Comparison of ENCODE assay signal across 9 mouse cellular contexts in genomic region chr1:111754263-111754857, GRCm38 (mm10).
A peak's percentile ranks its signal among the peaks of the same experiment; 100 is the strongest.
DNase-seq lines count a peak whose midpoint lies in the region; ATAC-seq lines count a peak whose summit lies in the region.
"Had no signal": no experiment of that assay in that cellular context is flagged by ENCODE, and none has a peak within 500 bp of the region (broad histone marks: within the 10 kb centered on the region; RNA-seq: fewer than 3 reads in every experiment).

No protein-coding gene starts in this region.

- WGBS in heart, embryonic 12.5 days: 11% methylated on average over 17 of the region's 20 CpGs
- 16% methylated on average over 17 of the region's 20 CpGs for WGBS in forebrain, embryonic 16.5 days
- WGBS in midbrain, embryonic 13.5 days: 7% methylated on average over 17 of the region's 20 CpGs

- H3K27me3 ChIP-seq in heart, embryonic 12.5 days (replicated peaks): no peaks in the 10 kb centered on the region
- H3K27me3 ChIP-seq in forebrain, embryonic 16.5 days (replicated peaks; ENCODE audit: control insufficient read depth, insufficient read depth, low read length): no peaks in the 10 kb centered on the region
- no peaks in the 10 kb centered on the region for H3K27me3 ChIP-seq in midbrain, embryonic 13.5 days

- H3K36me3 ChIP-seq in heart, embryonic 12.5 days: no peaks in the 10 kb centered on the region
- H3K36me3 ChIP-seq in forebrain, embryonic 16.5 days (ENCODE audit: control insufficient read depth, insufficient read depth): no peaks in the 10 kb centered on the region
- H3K36me3 ChIP-seq in midbrain, embryonic 13.5 days: no peaks in the 10 kb centered on the region

- H3K4me1 ChIP-seq in heart, embryonic 12.5 days (replicated peaks): peaks cover 3% of the 10 kb centered on the region; the same call in 1 of the 2 replicates
- no peaks in the 10 kb centered on the region for H3K4me1 ChIP-seq in forebrain, embryonic 16.5 days (replicated peaks; ENCODE audit: control insufficient read depth, insufficient read depth, low read length)
- peaks cover 5% of the 10 kb centered on the region; the same call in 1 of the 2 replicates for H3K4me1 ChIP-seq in midbrain, embryonic 13.5 days (replicated peaks)

- ATAC-seq in heart, embryonic 12.5 days (ENCODE audit: insufficient number of reproducible peaks, low FRiP score): no peak
- 0 out of 2 replicates have a peak, but pooled peaks have one; percentile 8 for ATAC-seq in forebrain, embryonic 16.5 days
- ATAC-seq in midbrain, embryonic 13.5 days: peak; percentile 24; the same call in 1 of the 2 replicates
- ATAC-seq in activated CD4-positive, CD25-positive, alpha-beta regulatory T cell, adult 4 months: no peak
- ATAC-seq: CD4-positive, CD25-positive, alpha-beta regulatory T cell, adult 4 months had no signal

- DNase-seq in heart, adult 8-10 months (ENCODE audit: low spot score): no peak
- peak; percentile 4 for DNase-seq in embryo, embryonic 10 days (ENCODE audit: low spot score)
- DNase-seq in cerebellum, postnatal 4 days (ENCODE audit: low spot score in 2 of 2): no peak
- no peak for DNase-seq in adrenal gland, postnatal 10 days

- peak overlapping the region; percentile 76 for H3K4me2 ChIP-seq in heart, embryonic 12.5 days
- peak overlapping the region; percentile 43 for H3K4me2 ChIP-seq in forebrain, embryonic 16.5 days (ENCODE audit: low read length)
- peak overlapping the region; percentile 58 for H3K4me2 ChIP-seq in midbrain, embryonic 13.5 days (replicated peaks)

- H3K9me3 ChIP-seq in heart, embryonic 12.5 days (replicated peaks): no peaks in the 10 kb centered on the region
- no peaks in the 10 kb centered on the region for H3K9me3 ChIP-seq in forebrain, embryonic 16.5 days (ENCODE audit: control insufficient read depth, low read length)
- no peaks in the 10 kb centered on the region for H3K9me3 ChIP-seq in midbrain, embryonic 13.5 days

- 0 out of 2 replicates have a peak overlapping the region, but pooled peaks have one; percentile 48 for H3K9ac ChIP-seq in heart, embryonic 12.5 days
- 0 out of 2 replicates have a peak overlapping the region, but pooled peaks have one; percentile 32 for H3K9ac ChIP-seq in forebrain, embryonic 16.5 days (replicated peaks; ENCODE audit: low read depth, low read length)
- H3K9ac ChIP-seq in midbrain, embryonic 13.5 days (replicated peaks): peak overlapping the region; percentile 55; the same call in 1 of the 2 replicates

- H3K4me3 ChIP-seq in heart, embryonic 12.5 days: peak overlapping the region; percentile 38
- H3K4me3 ChIP-seq in forebrain, embryonic 16.5 days (replicated peaks; ENCODE audit: low read length): no peak overlapping the region; the same call in 1 of the 2 replicates
- peak overlapping the region; percentile 35 for H3K4me3 ChIP-seq in midbrain, embryonic 13.5 days (replicated peaks)

- H3K27ac ChIP-seq in heart, embryonic 12.5 days (ENCODE audit: poor library complexity, severe bottlenecking): no peak overlapping the region
- H3K27ac ChIP-seq in forebrain, embryonic 16.5 days (ENCODE audit: low read length): no peak overlapping the region
- H3K27ac ChIP-seq in midbrain, embryonic 13.5 days: no peak overlapping the region

Comparison
In these comparisons a context has a peak if more than half of its experiments do, and no peak if none do; other contexts are left out.
1. ATAC-seq: peak in forebrain, embryonic 16.5 days (single experiment) and midbrain, embryonic 13.5 days (single experiment); none in heart, embryonic 12.5 days (single experiment) and activated CD4-positive, CD25-positive, alpha-beta regulatory T cell, adult 4 months (single experiment).
2. Peak in every context shown above with its lines, with median percentiles within 50 percentile points of each other: H3K4me2 ChIP-seq and H3K9ac ChIP-seq.